Mouse (Mus musculus): ENCODE data around the gene Pde4c.

Gene Pde4c

GRCm38 (mm10) chr8:70765838-70766570 lies 42.5 kb downstream of the Pde4c start:
- DNase-seq (ENCODE audit: low spot score in 2 of 2), result no peak

GRCm38 (mm10) chr8:70766571-70767440 lies 43.3 kb downstream of the Pde4c start:
- peak; percentile 66 to 81 for DNase-seq (ENCODE audit: low spot score in 2 of 2)

GRCm38 (mm10) chr8:70767503-70767902 lies 44.0 kb downstream of the Pde4c start:
- no peak for DNase-seq (ENCODE audit: low spot score in 2 of 2)

GRCm38 (mm10) chr8:70768231-70768776 lies 44.8 kb downstream of the Pde4c start:
- no peak for DNase-seq (ENCODE audit: low spot score in 2 of 2)

- no peak for DNase-seq (ENCODE audit: low spot score in 2 of 2)
These were observed 45.4 kb downstream of the Pde4c start for GRCm38 (mm10) chr8:70768956-70769355.

GRCm38 (mm10) chr8:70769359-70769758 lies 45.8 kb downstream of the Pde4c start:
- DNase-seq (ENCODE audit: low spot score in 2 of 2), result peak; percentile 86 to 97

GRCm38 (mm10) chr8:70769858-70770257 lies 46.3 kb downstream of the Pde4c start:
- DNase-seq (ENCODE audit: low spot score in 2 of 2), result no peak

- no peak for DNase-seq (ENCODE audit: low spot score in 2 of 2)
These were observed 47.2 kb downstream of the Pde4c start for GRCm38 (mm10) chr8:70770748-70771147.

GRCm38 (mm10) chr8:70771217-70771616 lies 47.7 kb downstream of the Pde4c start:
- no peak for DNase-seq (ENCODE audit: low spot score in 2 of 2)

GRCm38 (mm10) chr8:70772075-70772474 lies 48.6 kb downstream of the Pde4c start:
- DNase-seq (ENCODE audit: low spot score in 2 of 2), result no peak

GRCm38 (mm10) chr8:70772890-70773289 lies 49.4 kb downstream of the Pde4c start:
- DNase-seq (ENCODE audit: low spot score in 2 of 2), result no peak

GRCm38 (mm10) chr8:70773410-70773809 lies 49.9 kb downstream of the Pde4c start:
- DNase-seq (ENCODE audit: low spot score in 2 of 2), result no peak

- peak; percentile 80 to 84 for DNase-seq (ENCODE audit: low spot score in 2 of 2)
These were observed 50.3 kb downstream of the Pde4c start for GRCm38 (mm10) chr8:70773833-70774232.

- no peak for DNase-seq (ENCODE audit: low spot score in 2 of 2)
These were observed 51.2 kb downstream of the Pde4c start for GRCm38 (mm10) chr8:70774740-70775139.

- no peak for DNase-seq (ENCODE audit: low spot score in 2 of 2)
These were observed 51.7 kb downstream of the Pde4c start for GRCm38 (mm10) chr8:70775227-70775626.

- DNase-seq (ENCODE audit: low spot score in 2 of 2), result no peak
These were observed 52.5 kb downstream of the Pde4c start for GRCm38 (mm10) chr8:70775851-70776495.

- peak; percentile 98 for DNase-seq (ENCODE audit: low spot score in 2 of 2)
These were observed 53.2 kb downstream of the Pde4c start, which contains the start of gene Pik3r2 for GRCm38 (mm10) chr8:70776496-70777444. TSS of gene Pik3r2 (minus strand) at chr8:70776713.

GRCm38 (mm10) chr8:70780093-70780492 lies 56.6 kb downstream of the Pde4c start:
- no peak for DNase-seq (ENCODE audit: low spot score in 2 of 2)

GRCm38 (mm10) chr8:70786291-70787050 lies 63.0 kb downstream of the Pde4c start:
- no peak for DNase-seq (ENCODE audit: low spot score in 2 of 2)

GRCm38 (mm10) chr8:70787051-70787445 lies 63.5 kb downstream of the Pde4c start:
- no peak for DNase-seq (ENCODE audit: low spot score in 2 of 2)
